Mouse (Mus musculus): ENCODE data around the gene Prkab2.

DNA sequence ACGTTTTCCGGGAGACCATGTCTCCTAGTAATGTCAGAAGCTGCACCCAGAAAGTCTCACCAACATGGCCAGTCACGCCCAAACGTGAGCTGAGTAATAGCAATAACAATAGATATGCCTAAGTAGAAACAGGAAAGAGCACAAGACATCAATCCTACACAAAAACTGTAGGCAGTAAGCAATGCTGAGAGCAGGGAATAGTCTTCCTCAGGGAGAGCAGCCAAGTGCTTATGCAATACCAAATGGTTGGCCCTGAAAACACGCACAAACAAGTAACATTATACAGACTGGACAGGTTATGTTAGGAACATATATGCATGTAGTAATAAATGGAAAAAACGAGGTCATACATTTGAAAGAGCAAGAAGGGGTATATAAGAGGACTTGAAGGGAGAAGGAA, 8.5 kb upstream of the Prkab2 start:
- TF ChIP-seq POLR2A (IDR thresholded peaks at IDR 0.05; ENCODE audit: insufficient read length, low read depth) (no peak), MAX (IDR thresholded peaks at IDR 0.05; ENCODE audit: low read depth) (no peak), MYOG (IDR thresholded peaks at IDR 0.05; ENCODE audit: control insufficient read depth in 1 of 3, insufficient read depth in 1 of 3, insufficient read length in 2 of 3, low read depth in 2 of 3) (no peak), USF1 (IDR thresholded peaks at IDR 0.05; ENCODE audit: low read depth) (no peak), TCF12 (IDR thresholded peaks at IDR 0.05; ENCODE audit: insufficient read depth, poor library complexity, severe bottlenecking) (no peak), MYOD1 (IDR thresholded peaks at IDR 0.05; ENCODE audit: control insufficient read depth in 1 of 3, insufficient read length in 2 of 3, low read depth in 2 of 3) (no peak), REST (IDR thresholded peaks at IDR 0.05; ENCODE audit: insufficient read depth, insufficient read length) (no peak), POLR2AphosphoS2 (IDR thresholded peaks at IDR 0.05; ENCODE audit: insufficient read length, low read depth) (no peak), E2F4 (IDR thresholded peaks at IDR 0.05; ENCODE audit: insufficient read depth) (no peak), CEBPB (IDR thresholded peaks at IDR 0.05; ENCODE audit: insufficient read depth, poor library complexity, severe bottlenecking) (no peak)

Data from myocyte (in vitro differentiated cells).